Mouse (Mus musculus): ENCODE data around the gene Lpin1. TPM values are rescaled to one million over a fixed set of nuclear protein-coding genes. Genes with fewer than 3 reads are reported as not detected.

Gene Lpin1
- polyA plus RNA-seq, 1 experiment = 34.2 TPM

DNA sequence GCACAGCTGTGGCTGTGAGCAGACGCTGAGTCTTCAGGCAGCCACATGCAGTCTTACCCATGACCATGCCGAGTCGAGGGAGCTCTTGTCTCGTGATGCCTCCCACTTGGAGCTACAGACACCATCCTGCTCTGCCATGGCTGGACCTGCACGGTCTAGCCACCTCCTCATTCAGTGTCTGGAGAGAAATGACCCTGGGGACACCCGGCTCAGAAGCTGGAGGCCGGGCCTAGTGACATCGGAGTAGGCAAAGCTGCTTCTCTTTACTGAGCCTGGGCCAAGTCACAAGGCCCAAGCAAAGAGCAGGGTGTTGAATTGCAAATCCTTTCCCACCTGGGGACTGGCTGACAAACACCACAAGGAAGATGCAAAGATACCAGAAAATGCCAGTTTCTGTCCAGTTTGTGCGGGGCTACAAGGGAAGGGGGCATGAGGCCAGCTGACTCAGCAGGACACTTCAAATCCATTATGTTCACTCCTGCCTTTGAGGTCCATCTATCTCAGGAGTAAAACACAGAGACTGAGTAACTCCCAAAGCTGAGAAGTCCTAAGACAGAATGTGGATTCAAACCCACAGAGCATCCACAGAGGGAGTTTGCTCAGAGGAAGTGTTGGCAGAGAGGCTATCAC lies 36.1 kb upstream of the Lpin1 start:
- Histone ChIP-seq H3K27me3 (replicated peaks; ENCODE audit: control insufficient read depth, insufficient read depth, low read length) (no peaks in the 10 kb centered on the region), H3K4me3 (ENCODE audit: insufficient read depth, low read depth, low read length) (no peak overlapping the region), H3K36me3 (ENCODE audit: control insufficient read depth, insufficient read depth, low read length) (no peaks in the 10 kb centered on the region), H3K4me1 (ENCODE audit: control insufficient read depth, insufficient read depth, low read length) (no peaks in the 10 kb centered on the region), H3K27ac (ENCODE audit: insufficient read depth, low read depth, low read length) (no peak overlapping the region)
- no peak for TF ChIP-seq CTCF (conservative IDR thresholded peaks at IDR 0.05; ENCODE audit: insufficient read depth, insufficient read length, low read depth, low read length)
- no peak for TF ChIP-seq POLR2A (IDR thresholded peaks at IDR 0.05; ENCODE audit: low read depth, low read length)
- 54% methylated on average over 9 of the region's 9 CpGs for WGBS
- no peak for DNase-seq

DNA sequence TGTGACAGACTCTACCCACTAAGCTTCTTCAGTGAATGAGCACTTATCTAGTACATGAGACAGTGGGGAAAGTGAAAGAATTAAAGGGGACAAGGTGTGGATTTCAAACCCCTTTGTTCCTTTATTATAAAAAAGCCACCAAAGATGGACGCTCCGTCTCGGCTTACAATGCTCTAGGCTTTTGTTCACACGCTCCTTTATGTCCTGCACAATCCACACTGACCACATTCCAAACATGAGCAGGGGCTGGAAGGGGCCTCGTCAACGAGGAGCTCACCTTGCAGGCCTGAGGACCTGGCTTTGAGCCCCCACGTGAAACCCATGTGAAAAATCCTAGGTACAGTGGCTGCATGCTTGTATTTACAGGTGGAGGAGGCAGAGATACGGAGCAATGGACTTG lies 33.9 kb upstream of the Lpin1 start:
- no peak overlapping the region for H3K4me3 ChIP-seq (ENCODE audit: insufficient read depth, low read depth, low read length)
- TF ChIP-seq CTCF (conservative IDR thresholded peaks at IDR 0.05; ENCODE audit: insufficient read depth, insufficient read length, low read depth, low read length) = no peak
- no peak for TF ChIP-seq POLR2A (IDR thresholded peaks at IDR 0.05; ENCODE audit: low read depth, low read length)
- H3K4me1 ChIP-seq (ENCODE audit: control insufficient read depth, insufficient read depth, low read length) = no peaks in the 10 kb centered on the region
- DNase-seq = no peak
- H3K27ac ChIP-seq (ENCODE audit: insufficient read depth, low read depth, low read length) = no peak overlapping the region
- WGBS = 64% methylated on average over 8 of the region's 8 CpGs
- no peaks in the 10 kb centered on the region for H3K27me3 ChIP-seq (replicated peaks; ENCODE audit: control insufficient read depth, insufficient read depth, low read length)
- H3K36me3 ChIP-seq (ENCODE audit: control insufficient read depth, insufficient read depth, low read length) = no peaks in the 10 kb centered on the region

DNA sequence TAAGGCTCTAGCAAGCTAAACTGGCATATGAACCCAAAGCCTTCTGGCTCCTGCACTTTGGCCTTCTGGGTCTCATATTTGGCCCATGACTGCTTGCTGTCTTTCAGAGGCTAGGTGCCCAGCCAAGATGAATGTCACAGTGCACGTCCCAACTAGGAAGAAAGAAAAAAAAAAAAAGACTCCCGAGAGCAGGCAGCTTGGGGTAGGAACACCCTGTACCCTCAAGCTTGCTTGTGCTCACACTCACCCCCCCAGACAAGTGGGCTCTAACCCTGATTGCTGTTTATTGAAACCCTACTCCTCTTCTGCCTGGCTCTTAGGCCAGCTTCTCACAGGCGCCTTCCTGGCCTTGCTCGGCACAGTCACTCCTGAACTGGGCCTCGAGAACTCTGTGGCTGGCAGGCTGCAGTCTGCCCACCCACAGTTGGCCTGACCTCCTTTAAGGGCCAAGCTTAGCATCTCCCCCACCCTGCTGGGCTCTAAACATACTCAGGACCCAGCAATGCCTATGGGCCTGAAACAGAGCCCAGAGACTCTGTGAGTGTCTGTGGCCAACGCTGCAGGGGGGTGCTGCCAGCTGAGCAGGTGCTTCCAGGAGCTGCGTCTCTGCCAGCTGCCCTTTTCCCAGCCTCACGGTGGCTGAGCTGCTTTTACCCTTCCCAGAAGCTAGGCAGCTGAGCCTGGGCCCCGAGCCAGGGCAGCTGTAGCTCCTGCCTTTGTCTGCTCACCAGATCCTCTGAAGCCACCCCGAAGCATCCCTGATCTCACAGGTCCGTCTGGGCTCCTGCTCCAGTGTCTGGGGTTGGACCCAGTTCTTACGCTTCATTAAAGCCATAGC lies 33.0 kb upstream of the Lpin1 start:
- Histone ChIP-seq H3K36me3 (ENCODE audit: control insufficient read depth, insufficient read depth, low read length) (no peaks in the 10 kb centered on the region), H3K27me3 (replicated peaks; ENCODE audit: control insufficient read depth, insufficient read depth, low read length) (no peaks in the 10 kb centered on the region), H3K27ac (ENCODE audit: insufficient read depth, low read depth, low read length) (no peak overlapping the region), H3K4me3 (ENCODE audit: insufficient read depth, low read depth, low read length) (no peak overlapping the region), H3K4me1 (ENCODE audit: control insufficient read depth, insufficient read depth, low read length) (no peaks in the 10 kb centered on the region)
- TF ChIP-seq CTCF (conservative IDR thresholded peaks at IDR 0.05; ENCODE audit: insufficient read depth, insufficient read length, low read depth, low read length) (no peak), POLR2A (IDR thresholded peaks at IDR 0.05; ENCODE audit: low read depth, low read length) (no peak)
- DNase-seq = peak; percentile 83
- 47% methylated on average over 12 of the region's 12 CpGs for WGBS

DNA sequence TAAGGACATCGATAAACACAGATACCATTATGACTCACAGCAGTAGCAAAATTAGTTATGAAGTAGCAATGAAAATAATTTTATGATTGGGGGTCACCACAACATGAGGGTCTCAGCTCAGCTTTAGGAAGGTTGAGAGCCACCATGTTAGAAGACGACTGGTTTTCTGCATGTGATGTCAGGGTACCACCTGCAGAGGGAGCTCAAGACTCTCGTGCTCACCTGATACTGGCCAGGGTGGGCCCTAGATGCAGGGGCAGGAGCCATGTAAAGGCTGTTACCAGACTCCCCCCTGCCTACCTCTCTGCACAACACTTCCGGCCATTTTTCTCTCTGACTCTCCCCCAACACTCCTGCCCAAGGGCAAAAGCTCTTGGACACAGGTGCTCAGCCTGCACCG lies 31.2 kb upstream of the Lpin1 start:
- Histone ChIP-seq H3K27me3 (replicated peaks; ENCODE audit: control insufficient read depth, insufficient read depth, low read length) (no peaks in the 10 kb centered on the region), H3K4me3 (ENCODE audit: insufficient read depth, low read depth, low read length) (no peak overlapping the region), H3K27ac (ENCODE audit: insufficient read depth, low read depth, low read length) (no peak overlapping the region), H3K4me1 (ENCODE audit: control insufficient read depth, insufficient read depth, low read length) (no peaks in the 10 kb centered on the region), H3K36me3 (ENCODE audit: control insufficient read depth, insufficient read depth, low read length) (no peaks in the 10 kb centered on the region)
- TF ChIP-seq CTCF (conservative IDR thresholded peaks at IDR 0.05; ENCODE audit: insufficient read depth, insufficient read length, low read depth, low read length) = peak; percentile 44
- TF ChIP-seq POLR2A (IDR thresholded peaks at IDR 0.05; ENCODE audit: low read depth, low read length) = no peak
- WGBS = 63% methylated on average over 5 of the region's 5 CpGs
- DNase-seq = no peak

DNA sequence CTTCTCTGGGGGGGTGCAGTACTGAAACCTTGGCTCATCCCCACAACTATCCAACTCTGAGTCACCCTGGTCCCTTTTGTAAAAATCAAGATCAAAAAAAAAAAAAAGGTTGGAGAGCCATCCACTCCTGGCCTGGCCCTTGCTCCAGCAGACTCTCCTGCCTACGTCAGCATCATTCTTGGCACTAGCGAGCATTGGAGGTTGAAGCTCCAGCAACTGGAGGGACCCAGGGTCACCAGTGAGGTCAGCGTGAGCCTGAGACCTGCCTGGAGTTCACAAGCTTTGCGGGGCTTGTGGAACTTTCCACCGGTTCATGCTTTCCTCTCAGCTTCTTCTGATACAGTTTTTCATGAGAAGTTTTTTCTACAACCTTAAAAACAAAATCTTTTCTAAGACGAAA lies 29.3 kb upstream of the Lpin1 start:
- TF ChIP-seq CTCF (conservative IDR thresholded peaks at IDR 0.05; ENCODE audit: insufficient read depth, insufficient read length, low read depth, low read length) (no peak), POLR2A (IDR thresholded peaks at IDR 0.05; ENCODE audit: low read depth, low read length) (no peak)
- 78% methylated on average over 6 of the region's 6 CpGs for WGBS
- Histone ChIP-seq H3K36me3 (ENCODE audit: control insufficient read depth, insufficient read depth, low read length) (no peaks in the 10 kb centered on the region), H3K27me3 (replicated peaks; ENCODE audit: control insufficient read depth, insufficient read depth, low read length) (no peaks in the 10 kb centered on the region), H3K27ac (ENCODE audit: insufficient read depth, low read depth, low read length) (no peak overlapping the region), H3K4me3 (ENCODE audit: insufficient read depth, low read depth, low read length) (no peak overlapping the region), H3K4me1 (ENCODE audit: control insufficient read depth, insufficient read depth, low read length) (no peaks in the 10 kb centered on the region)
- peak; percentile 80 for DNase-seq

DNA sequence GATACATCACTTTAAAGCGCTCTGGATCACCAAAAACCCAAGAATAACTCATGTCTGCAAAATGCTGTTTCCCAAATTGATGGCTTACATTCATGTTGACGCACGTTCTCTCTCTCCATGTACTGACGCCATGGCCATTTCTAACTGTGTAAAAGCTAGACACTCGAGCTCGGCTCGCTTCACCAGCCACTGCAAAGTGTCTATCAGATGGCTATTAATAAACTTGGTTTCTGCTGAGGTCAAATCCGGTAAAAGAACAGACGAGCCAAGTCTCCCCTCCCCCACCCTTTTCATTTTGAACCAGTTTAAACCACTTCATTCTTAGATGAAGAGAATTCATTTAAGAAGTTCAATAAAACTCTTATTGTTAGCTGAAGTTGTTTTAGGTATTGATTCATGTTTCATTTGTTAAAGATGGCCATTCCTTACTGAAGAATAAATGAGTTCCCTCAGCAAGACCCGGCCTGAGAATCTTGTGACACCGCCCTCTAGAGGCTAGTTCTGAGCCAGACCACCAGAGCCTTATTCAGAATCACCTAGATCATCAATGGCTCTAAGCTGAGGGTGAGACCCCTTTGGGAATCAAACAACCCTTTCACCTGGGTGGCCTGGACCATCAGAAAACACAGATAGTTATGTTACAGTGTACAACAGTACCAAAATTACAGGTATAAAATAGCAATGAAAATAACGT lies 28.5 kb upstream of the Lpin1 start:
- Histone ChIP-seq H3K27ac (ENCODE audit: insufficient read depth, low read depth, low read length) (no peak overlapping the region), H3K4me3 (ENCODE audit: insufficient read depth, low read depth, low read length) (no peak overlapping the region), H3K36me3 (ENCODE audit: control insufficient read depth, insufficient read depth, low read length) (no peaks in the 10 kb centered on the region), H3K4me1 (ENCODE audit: control insufficient read depth, insufficient read depth, low read length) (no peaks in the 10 kb centered on the region), H3K27me3 (replicated peaks; ENCODE audit: control insufficient read depth, insufficient read depth, low read length) (no peaks in the 10 kb centered on the region)
- 65% methylated on average over 12 of the region's 12 CpGs for WGBS
- peak; percentile 25 for DNase-seq
- TF ChIP-seq CTCF (conservative IDR thresholded peaks at IDR 0.05; ENCODE audit: insufficient read depth, insufficient read length, low read depth, low read length) (peak; percentile 42), POLR2A (IDR thresholded peaks at IDR 0.05; ENCODE audit: low read depth, low read length) (no peak)

DNA sequence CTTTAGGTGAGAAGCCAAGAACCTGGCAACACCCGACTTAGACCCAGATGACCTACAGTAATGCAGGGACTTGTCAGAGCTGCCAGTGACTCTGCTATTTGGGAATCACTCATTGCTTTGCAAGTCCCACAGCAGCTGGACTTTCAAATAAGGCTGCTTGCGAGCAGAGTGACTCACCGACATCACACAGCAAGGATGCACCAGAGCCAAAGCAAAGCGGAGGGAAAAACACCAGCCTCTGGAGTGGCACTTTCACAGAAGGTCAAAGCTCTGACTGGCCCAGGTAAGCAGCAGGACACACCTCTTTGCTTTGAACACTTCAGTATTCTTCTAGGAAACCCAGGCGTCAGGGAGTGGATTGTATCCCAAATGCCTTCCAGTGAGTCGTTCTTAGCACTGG lies 25.1 kb upstream of the Lpin1 start:
- DNase-seq = no peak

More for the DNA sequence above, 25.1 kb upstream of the Lpin1 start:
- 67% methylated on average over 6 of the region's 6 CpGs for WGBS
- no peaks in the 10 kb centered on the region for H3K36me3 ChIP-seq (ENCODE audit: control insufficient read depth, insufficient read depth, low read length)
- H3K4me3 ChIP-seq (ENCODE audit: insufficient read depth, low read depth, low read length) = no peak overlapping the region
- no peaks in the 10 kb centered on the region for H3K27me3 ChIP-seq (replicated peaks; ENCODE audit: control insufficient read depth, insufficient read depth, low read length)
- H3K27ac ChIP-seq (ENCODE audit: insufficient read depth, low read depth, low read length) = no peak overlapping the region
- H3K4me1 ChIP-seq (ENCODE audit: control insufficient read depth, insufficient read depth, low read length) = peaks cover 13% of the 10 kb centered on the region; the same call in 1 of the 2 replicates
- TF ChIP-seq CTCF (conservative IDR thresholded peaks at IDR 0.05; ENCODE audit: insufficient read depth, insufficient read length, low read depth, low read length) (no peak), POLR2A (IDR thresholded peaks at IDR 0.05; ENCODE audit: low read depth, low read length) (no peak)
